Mouse (Mus musculus): ENCODE measurements around the gene 1700020D05Rik.

- TF ChIP-seq CTCF (IDR thresholded peaks at IDR 0.05; ENCODE audit: low read depth) (no peak), EP300 (optimal IDR thresholded peaks at IDR 0.05) (no peak)
These were observed 31.7 kb downstream of the 1700020D05Rik start for GRCm38 (mm10) chr19:5471846-5472245.
